Mouse (Mus musculus) kidney, adult 18-20 months (tissue): ENCODE data around the gene Ckmt1.
"Not testable (repeated sequence)": the region's sequence is repeated elsewhere in the genome, so short reads cannot be mapped to it uniquely, and the experiment has no call there.

ENCODE experiments used
- DNase-seq: peaks from one replicate; pipeline ENCODE4 v3.0.0; 2021

Ckmt1 gene

GRCm38 (mm10) chr2:121357494-121357893 is at the start of gene Ckmt1:
Ckmt1 (plus strand) TSS chr2:121357714.
- peak; percentile 14 for DNase-seq

- DNase-seq: peak; percentile 30
Observed at GRCm38 (mm10) chr2:121308997-121309416, 48.5 kb upstream of the Ckmt1 start.

- no peak for DNase-seq
Observed at GRCm38 (mm10) chr2:121316278-121316677, 41.2 kb upstream of the Ckmt1 start.

- DNase-seq: no peak
Observed at GRCm38 (mm10) chr2:121323041-121323440, 34.5 kb upstream of the Ckmt1 start.

GRCm38 (mm10) chr2:121323693-121324470 is 33.6 kb upstream of the Ckmt1 start:
- peak; percentile 20 for DNase-seq

- DNase-seq: no peak
Observed at GRCm38 (mm10) chr2:121329492-121329891, 28.0 kb upstream of the Ckmt1 start.

- no peak for DNase-seq
Observed at GRCm38 (mm10) chr2:121339057-121339456, 18.5 kb upstream of the Ckmt1 start.

GRCm38 (mm10) chr2:121353156-121353555 is 4.4 kb upstream of the Ckmt1 start:
- DNase-seq: no peak

- DNase-seq: no peak
Observed at GRCm38 (mm10) chr2:121354378-121354777, 3.1 kb upstream of the Ckmt1 start.

GRCm38 (mm10) chr2:121354820-121355592 is 2.5 kb upstream of the Ckmt1 start, which contains the start of gene Ppip5k1:
Ppip5k1 (minus strand) TSS chr2:121355396.
- DNase-seq: peak; percentile 97

- DNase-seq: no peak
Observed at GRCm38 (mm10) chr2:121357961-121358360, 447 bp downstream of the Ckmt1 start.

GRCm38 (mm10) chr2:121358381-121358780 is 867 bp downstream of the Ckmt1 start:
- peak; percentile 80 for DNase-seq

GRCm38 (mm10) chr2:121359461-121359860 is 1.9 kb downstream of the Ckmt1 start:
- no peak for DNase-seq

- DNase-seq: no peak
Observed at GRCm38 (mm10) chr2:121363656-121364055, 6.1 kb downstream of the Ckmt1 start.

- no peak for DNase-seq
Observed at GRCm38 (mm10) chr2:121368831-121369230, 11.3 kb downstream of the Ckmt1 start.

GRCm38 (mm10) chr2:121370921-121371320 is 13.4 kb downstream of the Ckmt1 start:
- no peak for DNase-seq

GRCm38 (mm10) chr2:121372266-121372665 is 14.8 kb downstream of the Ckmt1 start:
- DNase-seq: no peak

GRCm38 (mm10) chr2:121374766-121375165 is 17.3 kb downstream of the Ckmt1 start:
- no peak for DNase-seq

GRCm38 (mm10) chr2:121386961-121387575 is 29.6 kb downstream of the Ckmt1 start, which contains the start of gene Strc:
Strc (minus strand) TSS chr2:121387168.
- not testable (repeated sequence) for DNase-seq

- DNase-seq: peak; percentile 84
Observed at GRCm38 (mm10) chr2:121396624-121397023, 39.1 kb downstream of the Ckmt1 start.

- no peak for DNase-seq
Observed at GRCm38 (mm10) chr2:121403296-121403695, 45.8 kb downstream of the Ckmt1 start.

GRCm38 (mm10) chr2:121408160-121408559 is 50.6 kb downstream of the Ckmt1 start:
- DNase-seq: peak; percentile 47

- DNase-seq: no peak
Observed at GRCm38 (mm10) chr2:121412843-121413386, 55.4 kb downstream of the Ckmt1 start.
